Mouse (Mus musculus) urinary bladder, postnatal 36 days (tissue): ENCODE measurements around the gene Creg2.
"Not testable (repeated sequence)": the region's sequence is repeated elsewhere in the genome, so short reads cannot be mapped to it uniquely, and the experiment has no call there.

Experiments
- DNase-seq, 2 experiments: peaks; one replicate each; pipeline ENCODE4 v3.0.0; 2022; ENCODE audit warnings: low spot score in 2 of 2, mixed read lengths in 1 of 2

Gene Creg2

GRCm38 (mm10) chr1:39597135-39597534, 54.1 kb downstream of the Creg2 start:
- DNase-seq: not testable (repeated sequence)

GRCm38 (mm10) chr1:39593836-39594235, 57.4 kb downstream of the Creg2 start:
- DNase-seq: no peak

GRCm38 (mm10) chr1:39592090-39592489, 59.2 kb downstream of the Creg2 start:
- no peak for DNase-seq

- DNase-seq: not testable (repeated sequence)
Measured at GRCm38 (mm10) chr1:39591557-39591956, 59.7 kb downstream of the Creg2 start.

GRCm38 (mm10) chr1:39590193-39590592, 61.1 kb downstream of the Creg2 start:
- DNase-seq: no peak

- no peak for DNase-seq
Measured at GRCm38 (mm10) chr1:39585416-39585815, 65.9 kb downstream of the Creg2 start.

- DNase-seq: no peak
Measured at GRCm38 (mm10) chr1:39583173-39583572, 68.1 kb downstream of the Creg2 start.

GRCm38 (mm10) chr1:39581215-39581614, 70.1 kb downstream of the Creg2 start:
- no peak for DNase-seq

- DNase-seq: no peak
Measured at GRCm38 (mm10) chr1:39579139-39579538, 72.1 kb downstream of the Creg2 start.

GRCm38 (mm10) chr1:39578446-39578845, 72.8 kb downstream of the Creg2 start:
- no peak for DNase-seq

GRCm38 (mm10) chr1:39577253-39577705, 74.0 kb downstream of the Creg2 start, which contains the start of gene Rnf149:
Rnf149 (minus strand) TSS chr1:39577405.
- peak; percentile 97 to 98 for DNase-seq

GRCm38 (mm10) chr1:39576431-39577243, 74.6 kb downstream of the Creg2 start:
- peak; percentile 44 to 57 for DNase-seq

- DNase-seq: no peak
Measured at GRCm38 (mm10) chr1:39575778-39576375, 75.4 kb downstream of the Creg2 start.

- no peak for DNase-seq
Measured at GRCm38 (mm10) chr1:39573890-39574289, 77.4 kb downstream of the Creg2 start.

- DNase-seq: no peak
Measured at GRCm38 (mm10) chr1:39571653-39572052, 79.6 kb downstream of the Creg2 start.
